Mouse (Mus musculus): ENCODE results near the gene Ndufa4l2.

The Ndufa4l2 gene

DNA sequence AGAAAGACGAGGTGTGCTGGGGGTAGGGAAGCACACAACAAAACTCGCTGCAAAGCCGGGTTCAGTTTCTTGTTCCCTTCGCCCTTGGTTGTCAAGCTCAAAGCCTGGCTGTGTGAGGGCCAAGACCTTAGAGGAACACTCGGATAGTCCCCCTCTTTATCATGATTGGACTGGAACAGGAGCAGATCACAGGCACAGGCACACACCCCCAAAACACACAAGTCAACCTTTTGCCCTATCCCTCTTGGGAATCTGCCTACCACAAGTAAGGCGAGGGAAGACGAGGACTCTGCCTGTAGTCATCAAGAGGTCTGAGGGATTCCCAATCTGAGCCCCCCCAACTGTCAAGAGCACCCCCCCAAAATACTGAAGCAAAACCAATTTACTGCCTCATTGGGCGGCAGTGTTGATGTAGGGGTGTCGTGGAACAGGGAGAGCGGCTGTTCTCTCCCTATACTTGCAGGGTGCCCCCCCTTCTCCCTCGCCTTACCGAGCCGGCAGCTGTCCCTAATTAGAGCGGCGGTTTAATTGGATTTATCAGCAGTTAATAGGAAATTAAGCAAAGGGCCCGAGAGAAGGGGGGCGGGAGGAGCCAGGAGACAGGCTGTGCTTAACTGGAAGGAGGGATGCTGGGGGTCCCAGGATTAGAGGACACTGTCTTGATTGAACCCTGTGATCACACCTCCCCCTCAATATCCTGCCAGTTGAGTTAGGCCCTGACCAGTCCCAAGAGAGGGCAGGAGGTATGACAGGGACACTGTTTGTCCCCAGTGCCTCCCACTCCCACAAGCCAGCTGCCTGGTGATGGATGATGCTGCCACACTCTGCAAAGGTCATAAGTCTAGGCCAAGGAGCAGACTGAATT, 4.7 kb upstream of the Ndufa4l2 start:
- DNase-seq (ENCODE audit: low spot score): no peak

DNA sequence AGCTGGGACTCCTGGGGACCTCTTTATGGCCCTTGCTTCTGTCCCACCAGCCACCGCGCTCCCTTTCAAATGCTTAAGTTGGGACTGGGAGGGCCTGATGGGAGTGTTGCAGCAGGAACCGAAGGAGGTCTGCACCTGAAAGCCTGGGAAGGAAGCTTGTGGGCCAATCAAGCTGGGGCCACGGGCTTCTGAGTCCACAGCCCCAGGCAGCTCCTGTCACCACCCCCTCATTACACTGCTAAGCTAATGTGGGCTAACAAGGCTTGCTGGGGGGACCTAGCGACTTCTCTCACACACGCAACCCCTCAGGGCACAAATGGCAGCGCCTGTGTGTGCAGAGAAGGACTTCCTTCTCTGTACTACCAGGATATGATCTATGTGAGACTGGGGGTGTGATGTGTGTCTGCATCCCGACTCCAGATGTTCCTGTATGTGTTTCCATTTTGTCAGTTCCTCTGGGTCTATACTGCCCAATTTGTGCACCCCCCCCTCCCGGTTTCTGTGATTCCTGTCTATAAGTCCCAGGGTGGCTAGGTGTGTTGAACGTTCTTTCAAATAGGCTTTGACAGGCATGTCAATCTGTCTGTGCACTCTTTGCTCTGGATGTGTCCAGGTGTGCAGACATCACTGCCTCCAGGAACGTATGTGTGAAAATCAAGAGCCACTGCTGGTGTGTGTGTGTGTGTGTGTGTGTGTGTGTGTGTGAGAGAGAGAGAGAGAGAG, 3.7 kb upstream of the Ndufa4l2 start:
- no peak for DNase-seq (ENCODE audit: low spot score)

DNA sequence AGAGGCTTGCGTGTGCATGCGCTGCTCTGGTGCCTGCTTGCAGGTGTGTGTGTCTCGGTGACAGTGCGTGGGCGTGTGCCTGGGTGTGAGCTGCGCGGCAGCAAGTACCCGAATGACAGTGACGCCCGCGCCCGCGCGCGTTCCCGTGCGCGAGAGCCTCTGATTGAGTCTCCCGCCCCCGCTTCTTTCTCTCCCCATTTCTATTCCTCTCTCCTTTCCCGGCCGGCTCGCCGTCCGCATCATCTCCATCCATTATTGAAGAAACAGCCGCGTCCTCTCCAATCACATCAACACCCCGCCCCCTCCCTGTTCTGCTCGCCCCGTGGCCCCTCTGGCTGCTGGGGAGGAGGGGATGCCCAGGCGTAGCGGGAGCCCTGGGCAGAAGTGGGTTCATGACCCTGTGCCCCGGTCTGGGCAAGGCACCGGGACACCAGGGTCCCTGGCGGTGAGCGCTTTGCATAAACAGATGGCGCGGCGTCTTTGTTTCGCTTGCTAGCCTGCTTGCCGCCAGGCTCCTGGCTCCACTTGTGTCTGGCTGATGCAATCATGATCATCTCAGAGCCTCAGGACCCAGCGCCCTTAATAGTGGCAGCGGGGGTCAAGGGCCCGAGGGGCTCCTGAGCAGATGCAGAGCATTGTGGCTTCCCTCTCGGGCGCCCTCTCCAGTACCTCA, 3.0 kb upstream of the Ndufa4l2 start:
- no peak for DNase-seq (ENCODE audit: low spot score)

DNA sequence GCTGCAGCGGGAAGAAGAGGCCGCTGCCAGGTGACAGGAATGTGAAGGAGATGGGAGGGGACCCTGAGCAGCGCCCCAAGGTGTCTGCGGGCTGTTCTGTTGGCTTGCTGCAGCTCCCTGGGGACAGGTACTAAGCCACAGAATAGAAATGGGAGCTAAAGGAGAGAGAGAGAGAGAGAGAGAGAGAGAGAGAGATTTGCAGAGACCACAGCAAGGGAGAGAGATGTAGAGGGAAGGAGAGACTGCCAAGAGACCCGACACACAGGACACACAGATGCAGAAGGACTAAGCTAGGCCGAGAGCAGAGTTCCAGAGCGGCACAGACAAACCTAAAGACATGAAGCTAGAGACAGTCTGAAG, 2.5 kb upstream of the Ndufa4l2 start:
- no peak for DNase-seq (ENCODE audit: low spot score)

DNA sequence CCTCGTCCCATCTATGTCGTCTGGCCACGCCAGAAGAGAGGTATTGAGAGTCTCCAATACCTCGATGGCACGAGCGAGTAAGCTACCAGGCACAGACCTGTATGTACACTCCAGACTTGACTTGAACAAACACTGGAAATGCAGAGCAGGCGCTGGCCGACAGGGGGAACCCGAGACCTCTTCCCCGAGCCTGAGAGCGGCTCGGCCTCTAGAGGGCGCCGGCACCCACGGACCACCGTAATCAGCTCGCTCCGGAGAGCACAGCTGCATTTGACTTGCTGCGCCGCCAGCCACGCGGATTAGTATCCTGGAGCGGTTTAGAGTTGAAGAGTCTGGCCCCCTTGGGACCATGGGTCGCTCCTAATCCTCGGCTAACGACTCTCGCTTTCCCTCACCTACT, 2.0 kb upstream of the Ndufa4l2 start:
- peak; percentile 90 for DNase-seq (ENCODE audit: low spot score)

DNA sequence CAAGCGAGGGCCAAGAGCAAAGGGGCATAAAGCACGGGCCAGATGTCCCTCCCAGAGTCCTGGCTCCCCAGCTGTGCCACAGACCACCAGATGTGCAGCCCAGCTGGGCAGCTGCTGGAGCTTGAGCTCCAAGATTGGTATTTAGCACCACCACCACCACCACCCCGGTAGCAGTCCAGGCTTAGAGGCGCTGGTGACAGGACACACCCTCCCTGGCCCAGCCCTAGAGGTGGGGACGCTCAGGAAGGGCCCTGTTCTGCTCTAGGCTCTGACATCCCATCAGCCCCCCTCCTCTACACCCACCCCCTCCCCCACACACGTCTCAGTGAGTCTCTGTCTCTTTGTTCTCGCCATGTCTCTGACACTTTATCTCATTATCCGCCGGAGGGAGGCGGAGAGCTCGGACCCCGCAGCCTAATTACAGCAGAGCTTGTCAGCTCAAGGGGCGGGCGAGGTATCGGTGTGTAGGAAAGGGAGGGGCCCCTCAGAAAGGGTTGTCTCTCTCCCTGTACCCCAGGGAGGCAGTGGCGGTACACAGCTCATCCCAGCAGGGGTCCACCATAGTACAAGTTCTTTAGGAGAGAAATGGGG, 1.2 kb upstream of the Ndufa4l2 start:
- DNase-seq (ENCODE audit: low spot score): no peak

DNA sequence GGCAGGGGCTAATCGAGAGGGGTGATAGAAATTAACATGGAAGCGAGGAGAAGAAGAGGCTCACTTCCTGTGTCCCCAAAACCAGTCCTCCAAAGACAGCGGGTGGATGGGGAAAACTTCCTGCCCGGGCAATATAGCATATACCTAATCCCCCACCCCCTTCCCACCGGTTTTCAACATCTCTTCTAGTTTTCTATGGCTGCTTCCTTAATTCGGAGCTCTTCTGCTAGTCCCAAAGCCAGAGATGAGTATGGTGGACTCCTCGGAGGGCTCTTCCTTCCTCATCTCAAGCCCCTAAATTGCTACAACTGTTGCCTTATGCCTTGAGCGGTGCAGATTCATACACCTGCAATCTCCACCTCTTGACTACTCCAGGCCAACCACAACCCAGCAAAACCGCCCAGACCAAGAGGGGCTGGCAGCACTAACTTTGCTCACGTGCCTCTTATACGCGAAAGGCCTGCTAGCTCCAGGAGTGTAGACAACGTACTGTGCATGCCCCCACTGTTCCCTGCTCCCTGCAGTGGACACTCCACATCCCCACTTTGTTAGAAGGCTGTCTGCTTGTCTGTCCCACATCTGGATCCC, 562 bp upstream of the Ndufa4l2 start:
- DNase-seq (ENCODE audit: low spot score): no peak

DNA sequence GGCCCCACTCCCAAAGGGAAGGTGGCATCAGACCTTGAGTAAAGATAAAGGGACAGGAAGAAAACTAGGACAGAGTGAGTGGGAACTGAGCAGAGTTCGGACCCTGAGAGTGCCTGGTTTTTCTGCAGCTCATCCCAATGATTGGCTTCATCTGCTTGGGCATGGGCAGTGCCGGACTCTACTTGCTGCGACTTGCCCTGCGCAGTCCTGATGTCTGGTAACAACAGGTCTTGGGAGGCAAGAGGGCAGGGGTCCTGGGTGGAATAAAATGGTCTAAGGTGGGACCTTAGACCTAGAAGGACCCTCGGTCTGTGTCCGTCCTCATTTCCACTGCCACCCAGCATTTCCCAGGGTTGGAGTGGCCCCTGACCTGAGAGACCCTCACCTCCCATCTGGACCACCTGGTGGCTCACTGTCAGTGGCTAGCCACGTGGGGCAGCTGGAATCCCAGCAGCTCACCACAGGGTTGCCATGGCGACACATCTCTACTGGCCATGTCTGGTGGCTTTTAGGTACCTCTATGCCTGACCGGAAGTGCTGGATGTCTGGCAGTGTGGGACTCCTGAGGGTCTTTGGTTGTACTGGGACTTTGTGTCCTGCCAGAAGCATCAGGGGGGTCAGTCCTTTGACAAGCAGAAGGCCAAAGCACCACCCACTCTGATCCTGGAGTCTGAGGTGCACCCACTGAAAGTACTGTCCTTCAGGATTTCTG, 660 bp downstream of the Ndufa4l2 start:
- DNase-seq (ENCODE audit: low spot score): no peak

DNA sequence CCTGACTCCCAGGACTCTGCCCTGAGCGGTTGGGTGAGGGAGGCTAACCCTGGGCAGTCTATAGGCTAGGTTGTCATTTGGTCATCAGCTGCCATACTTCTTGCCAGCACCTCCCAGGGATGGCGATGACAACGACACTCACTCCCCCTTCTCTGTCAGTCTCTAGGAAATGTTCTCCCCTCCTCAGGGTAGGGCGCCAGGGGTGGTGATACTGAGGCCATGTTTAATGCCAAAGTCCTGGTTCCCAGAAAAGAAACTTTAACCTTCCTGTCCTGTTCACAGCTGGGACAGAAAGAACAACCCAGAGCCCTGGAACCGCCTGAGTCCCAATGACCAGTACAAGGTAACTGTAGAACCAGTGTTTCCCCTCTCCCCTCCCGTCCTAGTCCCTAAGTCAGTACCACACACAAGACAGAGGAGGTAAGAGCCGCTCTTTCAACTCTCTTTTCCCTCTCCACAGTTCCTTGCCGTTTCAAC, 1.3 kb downstream of the Ndufa4l2 start:
- no peak for DNase-seq (ENCODE audit: low spot score)

DNA sequence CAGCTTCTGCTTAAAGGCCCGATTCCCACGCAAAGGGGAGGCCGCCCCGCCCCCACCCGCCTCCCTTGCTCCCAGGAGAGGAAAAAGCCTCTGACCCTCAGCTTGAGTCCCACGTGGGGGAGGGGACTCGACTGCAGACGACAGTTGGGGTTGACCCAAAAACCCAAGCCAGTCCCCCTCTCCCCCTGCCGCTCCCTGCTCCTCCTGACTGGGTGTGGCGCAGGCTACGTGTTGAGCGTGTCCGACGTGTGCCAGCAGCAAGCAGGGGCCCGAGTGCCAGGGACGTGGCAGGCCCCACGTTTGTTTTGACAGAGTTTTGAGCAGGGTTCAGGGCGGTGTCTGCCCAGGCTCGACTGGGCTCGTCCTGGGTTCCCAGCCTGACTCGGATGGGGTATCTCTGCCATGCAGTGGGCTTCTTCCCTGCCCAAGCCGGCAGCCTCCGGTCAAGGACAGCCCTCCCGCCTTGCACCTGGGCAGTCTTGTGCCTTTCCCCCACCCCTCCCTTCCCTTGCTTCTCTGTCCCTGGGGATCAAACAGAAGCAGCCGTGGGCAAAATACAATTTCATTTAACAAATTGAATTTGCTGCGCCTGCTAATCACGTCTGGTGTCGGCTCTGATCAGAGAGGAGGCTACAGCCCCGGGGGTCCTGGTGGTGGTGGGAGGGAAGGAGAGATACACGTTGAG, 2.0 kb downstream of the Ndufa4l2 start:
- DNase-seq (ENCODE audit: low spot score): no peak

DNA sequence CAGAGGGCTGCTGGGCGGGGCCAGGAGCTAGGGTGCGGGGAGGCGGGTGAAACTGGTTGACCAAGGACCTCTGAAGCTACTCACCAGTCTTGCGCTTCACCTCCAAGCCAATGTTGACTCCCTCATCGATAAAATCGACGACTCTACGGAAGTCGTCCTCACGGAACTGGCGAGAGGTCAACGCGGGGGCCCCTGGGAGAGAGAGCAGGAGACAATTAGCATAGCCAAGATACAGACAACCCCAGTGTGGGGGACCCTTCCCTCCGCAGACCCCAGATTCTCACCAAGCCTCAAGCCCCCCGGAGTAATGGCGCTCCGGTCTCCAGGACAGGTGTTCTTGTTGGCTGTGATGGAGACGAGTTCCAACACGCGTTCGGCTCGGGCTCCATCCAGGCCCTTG, 3.2 kb downstream of the Ndufa4l2 start:
- DNase-seq (ENCODE audit: low spot score): no peak

DNA sequence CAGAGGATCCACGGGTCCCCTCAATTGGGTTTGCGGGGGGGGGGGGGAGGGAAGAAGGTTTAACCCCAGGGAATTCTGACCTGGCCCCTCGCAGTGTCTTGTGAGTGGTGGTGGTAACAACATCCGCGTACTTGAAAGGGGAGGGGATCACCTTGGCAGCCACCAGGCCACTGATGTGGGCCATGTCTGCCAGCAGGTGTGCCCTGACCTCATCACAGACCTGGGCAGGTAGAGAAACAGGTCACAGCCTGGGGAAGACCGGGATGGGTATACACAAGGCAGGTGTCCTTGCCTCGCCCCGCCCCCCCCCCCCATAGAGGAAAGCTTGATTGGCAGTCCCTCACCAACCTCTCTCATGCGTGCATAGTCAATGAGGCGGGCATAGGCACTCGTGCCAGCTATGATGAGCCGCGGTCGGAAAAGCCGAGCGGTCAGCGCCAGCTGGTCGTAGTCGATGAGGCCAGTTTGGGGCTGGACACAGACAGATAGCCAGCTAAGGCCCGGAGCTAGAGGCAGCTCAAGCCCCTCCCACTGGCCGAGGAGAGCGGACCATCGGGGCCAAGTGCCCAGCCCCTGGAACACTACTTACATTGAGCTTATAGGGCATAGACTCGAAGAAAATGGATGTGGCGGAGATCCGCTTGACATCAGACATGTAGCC, 4.4 kb downstream of the Ndufa4l2 start:
- no peak for DNase-seq (ENCODE audit: low spot score)

DNA sequence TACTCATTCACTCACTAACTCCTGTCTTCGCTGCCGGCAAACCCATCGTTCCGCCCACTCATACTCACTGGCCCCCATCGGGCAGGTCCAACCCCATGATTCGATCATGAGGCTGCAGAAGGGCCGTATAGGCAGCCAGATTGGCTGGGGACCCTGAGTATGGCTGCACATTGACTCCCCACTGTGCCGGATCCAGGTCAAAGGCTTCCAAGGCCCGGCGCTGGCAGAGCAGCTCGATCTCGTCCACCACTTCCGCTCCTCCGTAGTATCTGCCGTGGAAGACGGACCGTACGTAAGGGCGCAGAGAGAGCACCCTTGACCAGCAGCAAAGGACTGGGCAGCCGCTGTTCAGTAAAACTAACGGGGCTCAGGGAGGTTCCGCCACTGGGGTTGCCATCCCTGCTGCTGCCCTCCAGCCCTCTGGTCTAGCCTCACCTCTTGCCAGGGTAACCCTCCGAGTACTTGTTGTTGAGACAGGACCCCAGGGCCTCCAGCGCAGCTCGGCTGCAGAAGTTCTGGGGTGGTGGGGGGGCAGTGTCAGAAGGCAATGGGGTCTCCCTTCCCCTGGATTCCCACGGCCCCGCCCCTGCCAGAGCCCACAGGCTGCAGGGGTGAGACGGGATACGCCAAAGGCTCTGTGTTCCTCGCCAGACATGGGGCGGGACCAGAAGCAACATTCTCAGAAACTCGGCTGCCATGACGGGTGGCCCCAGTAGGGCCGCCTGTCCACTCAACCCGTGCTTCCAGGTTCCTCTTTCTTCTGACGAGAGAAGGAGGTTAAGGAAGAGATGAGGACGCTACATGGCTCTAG, 5.3 kb downstream of the Ndufa4l2 start:
- DNase-seq (ENCODE audit: low spot score): no peak

DNA sequence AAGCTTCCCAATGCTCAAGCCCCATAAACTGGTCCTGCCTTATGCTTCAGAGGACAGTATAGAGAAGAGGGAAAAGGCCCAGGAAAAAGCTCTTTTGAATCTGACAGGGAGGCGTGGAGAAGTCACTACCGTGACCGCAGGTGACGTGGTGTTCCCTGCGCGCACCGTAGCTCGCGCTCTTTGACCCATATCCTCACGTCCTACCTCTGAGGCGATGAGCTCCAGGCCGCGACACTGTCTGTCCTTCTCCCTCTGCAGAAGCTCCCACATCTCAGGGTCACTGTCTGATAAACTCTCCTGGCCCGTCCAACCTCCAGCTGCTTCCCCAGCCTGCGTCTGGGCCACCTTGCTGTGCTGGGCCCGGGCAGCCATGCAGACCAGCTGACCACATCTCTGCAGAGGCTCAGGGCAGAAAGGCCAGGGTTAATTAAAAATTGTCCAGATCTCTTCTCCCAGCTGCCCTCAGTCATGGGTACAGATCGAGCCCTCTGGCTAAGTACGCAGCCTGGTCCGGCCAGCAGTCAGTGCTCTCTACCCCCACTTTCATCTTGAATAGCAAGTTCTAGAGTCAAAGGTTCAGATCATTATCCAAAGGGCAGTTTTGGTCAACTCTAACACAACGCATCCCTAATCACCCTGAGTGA, 6.1 kb downstream of the Ndufa4l2 start:
- DNase-seq (ENCODE audit: low spot score): no peak

DNA sequence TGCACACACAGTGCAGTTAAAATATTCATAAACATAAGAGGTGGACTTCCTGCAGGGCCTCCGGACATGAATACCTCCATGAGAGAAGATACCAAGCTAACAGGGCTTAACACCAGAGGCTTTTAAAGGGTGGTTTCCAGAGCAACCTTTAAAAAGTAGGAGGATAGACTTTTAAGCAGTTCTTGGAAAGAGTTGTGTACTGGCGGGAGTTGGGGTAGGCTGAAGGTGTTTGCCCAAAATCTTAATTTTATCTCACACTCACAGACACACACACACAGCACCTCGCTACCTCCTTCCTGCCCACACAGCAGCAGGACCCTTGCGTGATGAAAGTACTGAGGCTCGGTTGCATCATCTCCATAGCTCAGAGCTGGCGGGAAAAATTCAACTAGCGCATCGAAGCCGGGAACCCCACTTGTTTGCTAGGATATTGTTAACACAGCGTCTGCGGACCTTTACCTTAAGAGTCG, 6.9 kb downstream of the Ndufa4l2 start:
- no peak for DNase-seq (ENCODE audit: low spot score)

DNA sequence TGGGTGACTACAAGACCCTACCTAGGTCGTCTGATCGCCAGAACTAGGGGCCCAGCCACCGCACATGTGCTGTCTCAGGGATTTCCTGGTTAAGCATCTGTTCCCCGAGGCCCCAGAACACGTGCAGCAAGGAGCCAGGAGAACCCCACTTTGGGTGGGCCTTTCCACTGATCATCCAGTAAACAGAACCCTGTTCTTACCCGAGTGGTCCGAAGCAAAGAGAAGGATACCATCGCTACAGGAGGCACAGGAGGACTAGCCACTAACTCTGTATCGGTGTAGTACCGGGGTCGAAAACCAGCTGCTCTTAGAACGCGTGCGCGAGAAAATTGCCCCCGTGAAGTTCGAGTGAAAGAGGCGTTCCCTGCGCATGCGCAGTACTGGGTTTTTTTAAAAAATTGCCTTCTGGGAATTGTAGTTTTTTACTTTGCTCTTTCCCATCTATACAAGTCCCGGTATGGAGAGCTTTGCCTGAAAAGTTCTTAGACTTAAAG, 7.4 kb downstream of the Ndufa4l2 start, which contains the start of gene Shmt2:
Gene Shmt2 (minus strand): TSS at position 357 of the 494 bp plus-strand sequence.
- peak; percentile 74 for DNase-seq (ENCODE audit: low spot score)

DNA sequence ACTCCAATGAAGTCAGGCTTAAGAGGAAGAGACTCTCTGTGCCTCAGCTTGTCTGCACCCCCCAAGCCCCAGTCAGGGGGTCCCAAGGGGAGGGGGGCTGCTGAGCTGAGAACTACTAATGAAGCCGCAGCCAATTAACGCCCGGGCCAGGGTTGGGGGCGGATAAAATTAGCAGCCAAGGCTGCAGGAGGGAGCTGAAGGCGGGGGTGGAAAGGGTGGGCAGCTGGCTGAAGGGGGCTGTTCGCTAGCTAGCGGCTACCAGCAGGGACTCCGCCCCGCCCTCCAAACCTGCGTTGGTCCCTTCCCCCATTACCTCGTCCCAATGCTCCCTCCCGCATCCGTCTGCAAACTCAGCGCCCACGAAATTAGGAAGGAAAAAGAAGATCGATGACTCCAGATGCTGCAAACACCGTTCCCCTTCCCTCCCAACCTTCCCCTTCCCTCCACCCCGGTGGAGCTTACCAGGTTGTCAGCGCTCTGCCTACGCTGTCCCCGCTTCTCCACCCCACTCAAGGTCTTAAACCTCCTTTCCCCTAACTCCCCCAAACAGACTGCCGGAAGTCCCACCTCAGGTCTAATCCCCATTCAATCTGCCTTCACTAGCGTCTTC, 10.0 kb downstream of the Ndufa4l2 start:
- no peak for DNase-seq (ENCODE audit: low spot score)

DNA sequence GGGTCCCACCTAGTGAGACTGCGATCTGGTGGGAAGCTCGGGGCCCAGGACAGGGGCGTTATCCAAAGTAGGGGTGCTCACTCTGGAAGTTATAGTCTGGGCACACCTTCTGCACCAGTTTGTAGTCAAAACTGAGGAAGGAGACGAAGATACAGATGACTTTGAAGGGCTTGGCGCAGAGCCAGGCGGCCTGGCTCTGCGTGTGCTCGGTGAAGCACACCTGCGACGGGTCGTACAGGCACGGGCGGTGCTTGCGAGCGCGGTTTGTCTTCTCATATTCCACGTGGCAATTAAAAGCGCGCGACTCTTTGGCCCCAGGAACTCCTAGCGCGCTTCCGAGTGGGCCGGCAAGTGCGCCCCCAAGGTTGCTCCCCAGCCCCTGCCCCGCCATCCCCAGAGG, 11.3 kb downstream of the Ndufa4l2 start:
- no peak for DNase-seq (ENCODE audit: low spot score)

Measured in spleen, adult 12 weeks (tissue).